Mouse (Mus musculus): ENCODE measurements around the gene Otulin.

DNA sequence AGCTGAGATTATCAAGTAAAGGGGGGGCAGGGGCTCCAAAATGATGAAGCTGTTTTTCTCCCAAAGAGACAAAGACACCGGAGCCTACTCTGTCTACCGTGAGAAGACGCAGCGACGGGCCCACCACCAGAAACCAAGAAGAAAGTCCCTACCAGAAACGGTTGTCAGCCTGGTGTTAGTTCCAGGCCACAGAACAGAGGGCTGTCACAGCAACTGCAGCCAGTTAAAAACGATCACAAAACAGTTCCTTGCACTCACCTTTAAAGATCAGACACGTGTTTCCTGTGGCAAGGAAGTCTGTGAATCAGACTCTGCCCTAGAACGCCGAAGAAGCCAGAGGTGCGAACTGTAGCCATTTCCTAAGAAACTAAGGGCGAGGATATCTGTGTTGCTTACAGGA, 10.7 kb upstream of the Otulin start:
- no peak for TF ChIP-seq E2F4 (IDR thresholded peaks at IDR 0.05; ENCODE audit: insufficient read depth)
- no peak for TF ChIP-seq POLR2A (IDR thresholded peaks at IDR 0.05; ENCODE audit: insufficient read length, low read depth)
- TF ChIP-seq POLR2AphosphoS2 (IDR thresholded peaks at IDR 0.05; ENCODE audit: insufficient read length, low read depth), result no peak
- TF ChIP-seq MAX (IDR thresholded peaks at IDR 0.05; ENCODE audit: low read depth), result no peak
- no peak for TF ChIP-seq USF1 (IDR thresholded peaks at IDR 0.05; ENCODE audit: low read depth)
- no peak for TF ChIP-seq MYOG (IDR thresholded peaks at IDR 0.05; ENCODE audit: control insufficient read depth in 1 of 3, insufficient read depth in 1 of 3, insufficient read length in 2 of 3, low read depth in 2 of 3)
- no peak for TF ChIP-seq MYOD1 (IDR thresholded peaks at IDR 0.05; ENCODE audit: control insufficient read depth in 1 of 3, insufficient read length in 2 of 3, low read depth in 2 of 3)
- no peak for TF ChIP-seq TCF3 (IDR thresholded peaks at IDR 0.05; ENCODE audit: insufficient read length, low read depth)
- no peak for TF ChIP-seq CEBPB (IDR thresholded peaks at IDR 0.05; ENCODE audit: insufficient read depth, poor library complexity, severe bottlenecking)
- no peak for TF ChIP-seq TCF12 (IDR thresholded peaks at IDR 0.05; ENCODE audit: insufficient read depth, poor library complexity, severe bottlenecking)
- TF ChIP-seq SRF (IDR thresholded peaks at IDR 0.05; ENCODE audit: control insufficient read depth, insufficient read length, low read depth), result no peak

All from myocyte (in vitro differentiated cells).